Mouse (Mus musculus) retina, adult 2 months (tissue): ENCODE results near the gene Prkar2a.
"Not testable (repeated sequence)": the region's sequence is repeated elsewhere in the genome, so short reads cannot be mapped to it uniquely, and the experiment has no call there.

Experiments used
- DNase-seq: peaks from one replicate; pipeline ENCODE4 v3.0.0-alpha.2; 2012; ENCODE audit warnings: low read depth, low spot score

The Prkar2a gene

DNA sequence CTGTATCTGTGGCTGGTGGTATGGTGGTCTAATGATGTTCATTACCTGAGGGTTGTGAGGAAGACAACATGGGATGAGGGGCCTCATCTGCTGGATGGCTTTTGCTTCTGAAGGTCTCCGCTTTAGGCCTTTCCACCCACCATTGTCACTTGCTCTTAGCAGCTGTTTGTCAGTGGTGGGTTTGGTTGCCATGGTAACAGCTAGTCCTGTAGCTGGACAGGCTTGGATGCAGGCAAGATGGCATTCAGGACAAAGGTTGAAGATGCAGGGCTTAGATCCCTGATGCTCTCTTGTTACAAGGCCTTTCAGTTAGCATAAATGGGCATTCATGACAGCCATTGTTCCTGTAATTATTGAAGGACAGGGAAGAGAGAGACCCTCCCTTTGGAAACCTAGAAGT is at the start of gene Prkar2a:
Prkar2a (plus strand) TSS at position 209 of the 400 bp plus-strand sequence.
- no peak for DNase-seq

DNA sequence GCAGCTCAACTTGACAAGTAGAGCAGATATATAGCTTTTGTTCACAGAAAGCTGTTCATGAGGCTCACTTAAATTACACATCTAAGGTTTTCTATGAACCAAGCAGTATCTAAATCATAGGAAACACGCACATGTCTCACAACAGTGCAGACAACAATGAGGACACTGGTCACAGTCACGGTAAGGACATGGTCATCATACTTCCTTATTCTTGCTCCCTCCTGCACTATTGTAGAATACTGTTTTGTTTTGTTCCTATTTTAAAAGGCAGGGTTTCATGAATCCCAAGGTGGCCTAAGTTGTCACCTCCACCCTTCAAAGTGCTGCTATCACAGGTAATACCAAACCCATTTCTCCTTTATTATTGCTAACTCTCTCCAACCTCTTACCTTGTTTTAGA is 49.3 kb upstream of the Prkar2a start:
- DNase-seq, result no peak

DNA sequence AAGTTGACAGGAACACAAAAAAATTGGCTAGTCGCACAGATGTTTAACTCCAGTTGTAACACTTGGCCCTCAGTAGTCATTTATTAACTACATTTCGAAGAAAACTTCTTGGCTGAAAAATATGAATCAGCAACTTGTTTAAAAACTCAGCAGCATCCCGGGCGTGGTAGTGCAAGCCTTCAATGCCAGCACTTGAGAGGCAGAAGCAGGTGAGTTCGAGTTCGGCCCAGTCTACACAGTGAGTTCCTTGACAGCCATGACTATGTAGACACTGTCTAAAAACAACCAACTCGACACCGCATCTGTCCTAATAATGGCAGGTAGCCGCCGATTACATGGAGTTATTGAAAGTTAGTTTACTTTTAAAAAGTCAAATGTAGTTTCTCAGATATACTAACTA is 40.9 kb upstream of the Prkar2a start:
- DNase-seq, result no peak

DNA sequence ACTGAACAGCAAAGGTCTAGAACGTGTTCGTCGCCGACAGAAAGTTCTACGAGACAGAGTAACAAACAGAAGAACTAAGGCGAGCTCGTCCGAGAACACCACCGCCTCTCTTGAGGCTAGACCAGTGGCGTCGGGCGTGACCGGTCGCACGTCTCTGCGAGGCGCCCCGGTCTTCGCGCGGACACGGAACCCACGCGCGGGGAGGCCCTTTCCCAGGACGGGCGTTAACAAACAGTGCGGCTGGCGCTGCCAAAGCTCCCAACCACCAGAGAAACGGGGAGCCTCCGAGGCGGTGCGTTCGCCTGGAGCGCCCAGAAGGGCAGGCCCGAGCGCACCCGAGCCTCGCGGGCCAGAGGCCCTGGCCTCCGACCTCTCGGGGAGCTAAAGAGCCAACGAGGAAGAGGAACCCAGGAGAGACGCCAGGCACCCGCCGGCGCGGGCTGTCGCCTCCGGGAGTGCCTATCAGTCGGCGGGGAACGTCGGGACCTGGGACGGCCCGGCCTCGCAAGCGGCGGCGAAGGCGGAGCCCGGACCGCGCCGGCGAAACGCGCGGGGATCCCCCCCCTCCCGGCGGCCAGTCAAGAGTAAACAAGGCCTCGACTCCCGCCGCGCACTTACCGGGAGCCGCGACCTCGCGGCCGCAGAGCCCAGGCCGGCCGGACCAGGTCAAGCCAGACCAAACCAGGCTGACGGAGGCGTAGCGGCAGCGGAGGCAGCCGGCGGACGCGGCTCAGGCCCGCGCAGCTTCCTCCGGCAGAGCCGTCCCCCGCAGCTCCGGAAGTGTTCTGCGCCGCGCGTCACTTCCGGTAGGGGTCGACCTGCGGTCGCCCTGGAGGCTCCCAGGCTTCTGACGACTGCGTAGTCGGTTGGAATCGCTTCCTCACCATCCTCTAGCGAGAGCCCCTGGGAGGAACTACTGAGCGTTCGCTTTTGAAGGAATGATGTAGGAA is 40.2 kb upstream of the Prkar2a start, which contains the start of gene Arih2:
Arih2 (minus strand) TSS at position 776 of the 950 bp plus-strand sequence.
- peak; percentile 90 for DNase-seq

DNA sequence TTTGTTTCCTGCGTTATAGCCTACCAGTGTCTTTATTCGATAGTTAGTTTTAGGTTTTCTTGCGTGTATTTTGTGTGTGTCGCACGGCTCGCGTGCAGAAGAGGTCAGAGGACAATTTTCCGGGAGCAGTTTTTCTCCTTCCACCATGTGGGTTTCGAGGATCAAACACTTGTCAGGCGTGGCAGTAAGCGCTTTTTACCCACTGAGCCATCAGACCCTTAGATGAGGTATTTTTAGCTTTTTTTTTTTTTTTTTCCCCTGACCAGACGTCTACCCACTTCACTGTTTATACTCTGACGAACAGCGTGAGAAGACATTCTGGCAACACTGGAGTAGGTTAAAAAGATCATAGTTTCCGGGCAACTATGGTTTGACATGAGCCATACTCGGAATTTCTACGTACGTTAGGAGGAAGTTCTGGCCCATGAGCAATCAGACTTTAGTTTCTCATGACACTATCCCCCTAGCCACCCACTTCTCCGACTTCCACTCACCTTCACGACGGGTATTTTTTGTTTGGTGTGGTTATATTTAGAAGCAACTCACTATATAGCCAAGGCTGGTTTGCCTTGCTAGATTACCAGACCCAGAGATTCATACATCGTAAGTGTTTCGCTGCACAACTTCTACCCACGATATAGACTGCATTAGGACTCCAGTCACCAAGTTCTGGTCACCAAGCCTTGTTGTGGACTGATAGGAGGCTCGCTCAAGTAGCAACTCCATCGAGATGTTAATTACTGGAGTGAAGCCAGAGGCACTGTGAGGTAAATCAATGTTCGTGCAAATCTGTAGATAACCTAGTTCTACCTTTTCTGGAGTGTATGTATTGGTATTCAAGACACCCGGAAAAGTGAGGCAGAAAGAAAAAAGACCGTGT is 39.3 kb upstream of the Prkar2a start:
- DNase-seq, result no peak

DNA sequence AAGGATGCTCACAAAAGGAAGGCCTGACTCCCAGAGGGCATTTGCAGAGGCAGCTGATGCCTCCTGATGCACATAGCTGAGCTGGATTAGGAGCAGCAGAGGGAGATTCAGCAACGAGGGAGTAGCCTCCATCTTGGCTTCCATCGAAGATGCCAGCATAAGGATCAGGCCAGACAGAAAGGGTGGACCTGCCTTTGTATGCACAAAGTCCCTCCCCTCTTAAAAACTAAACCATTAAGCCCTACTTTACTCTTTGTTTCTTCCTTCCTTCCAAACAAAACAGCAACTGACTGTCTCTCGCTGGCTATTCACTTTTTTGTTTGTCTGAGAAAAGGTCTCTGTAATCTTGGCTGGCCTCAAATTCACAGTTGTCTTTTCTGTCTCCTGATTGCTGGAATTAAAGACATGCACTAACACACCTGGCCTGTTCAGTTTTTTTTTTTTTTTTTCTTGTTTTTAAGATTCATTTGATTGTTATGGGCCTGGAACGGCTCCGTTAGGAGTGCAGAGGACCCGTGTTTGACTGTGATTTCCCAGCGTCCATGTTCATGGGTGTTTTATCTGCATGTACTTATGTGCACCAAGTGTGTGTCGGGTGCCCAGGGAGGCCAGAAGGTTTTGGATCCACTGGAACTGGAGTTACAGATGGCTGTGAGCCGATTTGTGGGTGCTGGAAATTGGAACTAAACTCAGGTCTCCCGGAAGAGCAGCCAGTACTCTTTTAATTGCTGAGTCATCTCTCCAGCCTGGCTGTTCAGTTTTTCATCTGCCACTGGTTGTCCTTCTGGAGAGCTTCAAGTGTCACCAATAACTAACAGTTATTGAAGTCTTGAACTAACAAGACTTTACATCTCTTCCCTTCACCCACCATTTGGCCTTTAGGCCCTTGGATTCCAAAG is 34.3 kb upstream of the Prkar2a start:
- DNase-seq, result no peak

DNA sequence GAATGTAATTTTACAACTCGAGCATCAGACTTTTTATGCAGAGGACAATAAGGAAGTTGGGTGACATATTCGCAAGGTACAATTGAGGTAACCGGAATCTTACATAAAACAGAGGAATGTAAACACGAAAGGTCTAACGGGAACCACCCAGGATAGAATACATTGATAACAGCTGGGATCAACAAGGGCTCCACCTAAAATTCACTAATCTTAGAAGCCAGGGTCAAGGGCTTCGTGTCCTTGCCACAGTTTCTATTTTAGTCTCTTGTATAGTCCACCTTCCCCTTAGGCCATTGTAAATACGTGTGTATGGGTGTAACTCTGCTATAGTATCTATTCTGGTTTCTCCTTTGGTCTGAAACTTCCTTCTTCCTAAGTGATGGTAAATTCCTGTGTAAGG is 33.2 kb upstream of the Prkar2a start:
- not testable (repeated sequence) for DNase-seq

DNA sequence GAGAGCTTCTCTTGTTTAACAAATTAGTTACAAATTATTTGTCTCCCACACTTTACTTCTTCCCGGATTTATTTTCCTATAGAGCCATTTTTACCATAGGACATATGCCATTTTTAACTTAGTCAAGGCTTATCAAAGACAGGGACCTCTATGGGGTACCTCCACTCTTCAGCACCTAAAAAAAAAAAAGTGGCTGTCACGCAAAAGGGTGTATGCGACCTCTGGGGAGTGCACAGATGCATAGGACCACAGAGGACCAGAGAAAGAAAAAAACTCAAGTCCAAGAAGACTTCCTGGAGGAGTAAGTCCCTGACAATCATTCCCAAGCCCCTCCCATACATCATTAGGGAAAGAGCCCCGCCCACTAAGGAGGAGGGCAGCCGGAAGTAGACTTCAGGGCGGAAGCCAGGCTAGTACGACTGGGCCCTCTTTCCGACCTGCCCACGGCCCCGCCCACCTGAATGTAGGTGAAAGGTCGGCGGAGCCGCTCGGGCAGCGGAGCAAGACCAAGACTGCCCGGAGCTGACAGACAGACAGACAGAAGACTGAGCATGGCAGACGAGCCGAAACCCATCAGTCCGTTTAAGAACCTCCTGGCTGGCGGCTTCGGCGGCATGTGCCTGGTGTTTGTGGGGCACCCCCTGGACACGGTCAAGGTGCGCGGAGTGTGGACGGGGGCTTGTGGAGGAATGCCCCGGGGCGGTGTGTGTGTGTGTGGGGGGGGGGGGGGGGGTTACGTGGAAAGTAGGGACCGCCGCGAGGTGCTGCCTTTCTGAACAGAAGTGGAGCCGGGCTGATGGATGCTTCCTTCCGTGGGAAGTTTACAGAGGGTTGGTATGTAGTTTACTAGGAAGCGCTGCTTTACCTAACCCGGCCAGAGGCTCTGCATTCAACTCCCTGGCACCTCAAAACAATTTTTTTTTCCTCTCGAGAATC is 27.2 kb upstream of the Prkar2a start, which contains the start of gene Slc25a20:
Slc25a20 (plus strand) TSS at position 412 of the 936 bp plus-strand sequence.
- peak; percentile 79 for DNase-seq

DNA sequence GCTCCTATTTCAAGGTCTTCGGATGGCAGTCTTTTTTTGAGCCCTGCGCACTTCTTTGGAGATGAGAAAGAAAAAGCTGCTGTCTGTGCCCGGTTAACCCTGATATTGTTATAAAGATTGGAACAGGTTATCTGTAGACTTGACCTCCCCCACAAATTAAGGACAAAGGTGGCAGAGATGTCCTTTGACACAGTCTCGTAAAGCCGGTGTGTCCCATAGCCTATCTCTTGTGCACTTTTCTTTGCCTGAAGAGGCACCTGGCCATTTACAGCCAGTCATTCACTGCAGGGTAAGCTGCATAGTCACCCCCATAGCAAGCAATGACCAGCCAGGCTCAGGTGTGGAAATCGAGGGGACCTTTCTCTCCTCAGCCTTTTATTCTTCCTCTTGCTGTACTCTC is 26.5 kb upstream of the Prkar2a start:
- DNase-seq, result no peak

DNA sequence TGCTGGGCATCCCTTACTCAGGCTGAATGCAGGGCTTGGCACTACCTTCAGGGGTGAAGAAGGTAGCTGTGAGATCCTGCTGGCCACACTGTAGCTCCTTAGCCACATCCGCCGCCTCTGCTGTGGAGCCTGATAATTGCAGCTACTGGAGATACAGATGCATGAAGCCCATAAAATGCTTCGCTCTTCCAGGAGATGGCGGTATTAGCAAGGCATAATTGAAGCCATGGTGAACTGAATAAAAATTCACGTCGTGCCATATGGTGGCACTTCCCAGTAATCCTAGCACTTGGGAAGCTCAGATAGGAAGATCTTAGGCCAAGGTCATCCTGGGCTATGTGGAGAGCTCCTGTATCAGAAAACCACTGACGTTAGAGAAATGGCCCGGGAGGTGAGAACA is 19.2 kb upstream of the Prkar2a start:
- no peak for DNase-seq

DNA sequence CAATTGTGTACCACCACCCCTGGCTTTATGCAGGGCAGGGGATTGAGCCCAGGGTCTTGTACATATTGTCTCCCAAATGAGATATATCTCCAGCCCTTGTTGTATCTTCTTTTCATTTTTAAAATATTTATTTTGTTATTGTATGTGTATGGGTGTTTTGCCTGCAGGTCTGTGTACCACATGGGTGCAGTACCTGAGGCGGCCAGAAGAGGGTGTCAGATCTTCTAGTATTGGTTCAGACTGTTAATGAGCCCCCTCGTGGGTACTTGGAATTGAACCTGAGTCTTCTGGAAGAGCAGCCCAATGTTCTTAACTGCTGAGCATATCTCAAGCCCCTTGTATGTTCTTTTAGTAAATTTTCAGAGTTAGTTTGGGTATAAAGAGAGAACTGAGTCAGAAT is 16.0 kb upstream of the Prkar2a start:
- no peak for DNase-seq

DNA sequence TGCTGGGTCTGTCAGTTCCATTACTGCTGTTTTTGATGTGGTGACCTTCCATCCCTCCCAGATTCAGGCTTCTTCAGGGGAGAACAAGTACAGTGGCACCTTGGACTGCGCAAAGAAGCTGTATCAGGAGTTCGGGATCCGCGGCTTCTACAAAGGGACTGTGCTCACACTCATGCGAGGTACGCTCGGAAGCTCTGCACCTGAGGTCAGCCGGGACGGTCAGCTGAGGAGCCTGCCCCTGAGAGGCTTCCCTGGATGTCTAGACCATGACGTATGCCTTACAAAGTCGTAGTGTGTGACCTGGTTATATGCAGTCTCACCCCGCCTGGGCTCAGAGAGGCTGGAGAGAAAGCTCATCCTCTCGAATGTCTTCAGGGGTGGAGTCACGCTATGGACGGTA is 9.1 kb upstream of the Prkar2a start:
- no peak for DNase-seq

DNA sequence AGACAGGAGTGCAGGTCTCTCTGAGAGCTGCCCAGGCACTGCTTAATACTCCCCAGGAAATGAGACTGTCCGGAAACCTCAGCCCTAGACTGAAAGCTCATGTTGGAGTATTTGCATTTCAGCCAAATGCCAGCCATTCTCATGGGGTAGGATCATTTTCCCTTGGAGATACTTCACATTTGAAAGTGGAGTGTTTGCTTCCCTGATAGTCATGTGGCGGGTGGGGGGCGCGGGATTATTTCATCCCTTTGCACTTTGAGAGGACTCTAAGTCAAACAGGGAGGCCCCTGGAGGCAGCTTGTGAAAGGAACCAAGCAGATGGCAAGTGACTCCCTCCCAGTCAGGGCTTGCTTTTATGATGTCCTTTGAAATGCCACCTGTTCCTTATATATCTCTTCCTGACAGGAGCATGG is 2.6 kb upstream of the Prkar2a start:
- DNase-seq, result no peak

DNA sequence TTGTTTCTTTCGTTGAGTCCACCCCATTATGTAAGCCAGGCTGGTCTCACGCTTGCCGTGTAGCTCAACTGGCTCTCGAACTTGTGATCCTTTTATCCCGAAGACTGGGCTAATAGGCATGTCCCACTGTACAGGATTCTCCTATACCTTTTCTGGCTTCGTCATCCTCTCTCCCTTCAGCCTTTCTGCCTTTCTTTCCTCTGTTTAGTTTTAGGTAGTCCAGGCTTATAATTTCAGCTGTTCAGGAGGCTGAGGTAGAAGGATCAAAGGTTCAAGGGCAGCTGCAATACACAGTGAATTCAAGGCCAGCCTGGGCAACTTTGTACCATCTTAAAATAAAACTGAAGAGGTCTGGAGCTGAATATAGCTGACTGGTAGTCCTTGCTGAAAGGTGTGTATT is 1.9 kb upstream of the Prkar2a start:
- no peak for DNase-seq

DNA sequence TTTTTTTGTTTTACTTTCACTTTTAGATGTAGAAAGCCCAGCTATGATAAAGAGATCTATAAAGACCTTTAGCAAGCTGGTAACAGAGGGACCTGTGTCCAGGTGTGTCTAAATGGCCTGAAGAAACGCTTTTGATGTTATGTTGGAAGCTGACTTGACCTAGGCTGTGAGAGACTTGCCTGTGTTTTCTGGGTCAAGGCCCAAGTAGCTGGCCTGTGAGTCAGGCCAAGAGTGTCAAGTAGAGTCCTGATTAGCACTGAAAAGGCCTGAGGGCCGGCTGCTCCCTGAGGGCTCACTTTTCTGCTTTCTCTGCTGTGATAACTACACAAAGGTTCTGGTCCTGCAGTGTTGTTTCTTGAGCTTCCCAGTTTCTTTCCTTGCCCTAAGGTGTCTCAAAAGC is 1.4 kb upstream of the Prkar2a start:
- no peak for DNase-seq

DNA sequence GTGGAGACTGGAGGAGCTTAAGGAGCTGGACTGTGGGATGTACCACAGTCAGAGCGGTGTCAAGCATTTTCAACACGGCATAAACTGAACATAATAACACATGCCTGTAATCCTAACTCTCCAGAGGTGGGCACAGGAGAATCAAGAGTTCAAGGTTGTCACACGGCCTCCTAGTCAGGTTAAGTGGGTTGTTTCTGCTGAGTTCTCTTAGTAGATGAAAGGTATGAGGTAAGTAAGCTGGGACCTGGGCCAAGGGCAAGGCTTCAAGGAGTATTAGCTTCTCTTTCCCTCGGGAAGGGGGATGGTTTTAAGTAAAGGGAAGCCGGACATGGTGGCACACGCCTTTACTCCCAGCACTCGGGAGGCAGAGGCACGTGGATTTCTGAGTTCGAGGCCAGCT is 663 bp upstream of the Prkar2a start:
- DNase-seq, result no peak

DNA sequence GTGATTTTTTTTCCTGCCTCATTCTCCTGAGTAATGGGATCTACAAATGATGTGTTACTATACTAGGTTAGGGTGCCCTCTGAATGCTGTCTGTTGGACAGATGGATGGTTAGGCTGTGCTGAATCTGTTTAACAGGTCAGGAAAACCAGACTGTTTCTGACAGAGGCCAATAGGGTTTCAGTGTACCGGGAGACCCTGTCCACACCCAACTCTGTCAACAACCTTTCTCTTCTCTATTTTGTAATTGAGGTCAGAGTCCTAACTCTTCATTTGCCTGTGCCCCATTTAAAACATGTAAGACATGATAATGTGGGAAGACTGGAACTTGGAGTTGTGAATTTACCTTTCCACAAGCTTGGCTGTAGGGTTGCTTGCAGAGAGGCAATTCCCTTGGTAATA is 879 bp downstream of the Prkar2a start:
- no peak for DNase-seq

DNA sequence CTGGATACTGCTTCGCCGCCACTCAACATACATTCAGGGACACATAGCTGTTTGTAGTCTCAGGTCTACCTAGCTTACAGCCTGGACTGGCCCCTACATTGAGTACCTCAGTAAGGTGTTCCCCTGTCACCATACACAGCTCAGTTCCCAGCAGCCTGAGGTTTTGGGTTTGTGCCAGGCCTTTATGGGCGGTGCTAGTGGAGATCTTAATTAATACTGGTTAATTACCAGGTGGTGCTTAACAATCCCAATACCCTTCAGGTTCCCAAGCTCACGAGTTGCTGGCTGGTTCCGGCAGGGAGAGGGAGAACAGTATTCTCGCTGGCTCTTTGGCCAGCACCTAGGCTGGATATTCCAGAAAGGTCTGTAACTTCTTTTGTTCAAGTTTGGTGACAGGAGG is 1.8 kb downstream of the Prkar2a start:
- DNase-seq, result no peak

DNA sequence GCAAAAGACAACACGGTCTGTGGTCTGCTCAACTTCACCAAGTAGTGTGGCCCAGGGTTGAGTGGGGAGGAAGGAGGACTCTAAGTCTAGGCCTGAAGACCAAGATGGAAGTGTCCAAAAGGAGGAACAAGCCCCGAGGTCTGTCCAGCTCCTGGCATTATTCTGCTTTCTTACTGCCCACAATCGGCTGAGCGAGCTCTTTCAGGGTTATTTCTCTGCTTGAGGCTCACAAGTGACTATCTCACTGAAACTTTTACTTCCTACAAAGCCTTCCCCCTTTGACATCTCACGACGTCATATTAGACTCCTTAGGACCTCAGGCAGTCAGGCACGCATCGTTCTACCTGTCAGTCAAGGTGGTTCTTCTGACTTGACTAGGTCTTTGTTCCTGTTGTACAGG is 2.3 kb downstream of the Prkar2a start:
- no peak for DNase-seq

DNA sequence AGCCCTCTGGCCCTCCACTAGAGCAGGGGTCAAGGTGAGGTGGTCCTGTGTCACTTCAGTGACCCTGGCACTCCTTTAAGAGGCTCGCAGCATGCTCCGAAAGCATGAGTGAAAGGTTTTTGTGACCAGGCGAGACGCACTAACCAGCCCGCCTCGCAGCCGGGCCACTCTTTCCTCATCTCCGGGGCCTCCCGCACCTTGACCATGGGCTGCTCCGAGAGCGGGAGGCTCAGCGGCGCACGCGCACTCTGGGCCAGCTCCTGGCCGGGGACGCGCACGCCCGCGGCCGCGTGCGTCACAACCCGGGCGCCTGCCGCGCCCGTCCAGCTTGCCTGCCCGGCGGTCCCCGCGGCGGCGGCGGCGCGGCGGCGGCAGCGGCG is 2.7 kb downstream of the Prkar2a start:
- peak; percentile 79 for DNase-seq
